Mouse (Mus musculus) CD4-positive, CD25-positive, alpha-beta regulatory T cell, adult 2 months (primary cell): ENCODE results near the gene Slc12a6.

Experiments
- DNase-seq: peaks from one replicate; pipeline ENCODE4 v3.0.0-alpha.2; 2012; ENCODE audit warnings: low read depth, low spot score

Gene Slc12a6

GRCm38 (mm10) chr2:112265448-112266241 is at the start of gene Slc12a6:
Gene Slc12a6 (plus strand): TSS chr2:112265825.
- DNase-seq = peak; percentile 97

- DNase-seq = peak; percentile 65
Observed at GRCm38 (mm10) chr2:112215977-112216376, 49.6 kb upstream of the Slc12a6 start.

GRCm38 (mm10) chr2:112217614-112218013 is 48.0 kb upstream of the Slc12a6 start:
- no peak for DNase-seq

- DNase-seq = no peak
Observed at GRCm38 (mm10) chr2:112220880-112221279, 44.7 kb upstream of the Slc12a6 start.

GRCm38 (mm10) chr2:112222607-112223006 is 43.0 kb upstream of the Slc12a6 start:
- DNase-seq = peak; percentile 29

GRCm38 (mm10) chr2:112224356-112224755 is 41.3 kb upstream of the Slc12a6 start:
- DNase-seq = no peak

- no peak for DNase-seq
Observed at GRCm38 (mm10) chr2:112232623-112233022, 33.0 kb upstream of the Slc12a6 start.

GRCm38 (mm10) chr2:112236620-112237019 is 29.0 kb upstream of the Slc12a6 start:
- no peak for DNase-seq

GRCm38 (mm10) chr2:112238006-112238405 is 27.6 kb upstream of the Slc12a6 start:
- peak; percentile 20 for DNase-seq

GRCm38 (mm10) chr2:112239212-112239934 is 26.3 kb upstream of the Slc12a6 start, which contains the start of gene Lpcat4:
Gene Lpcat4 (plus strand): TSS chr2:112239468.
- peak; percentile 90 for DNase-seq

GRCm38 (mm10) chr2:112239935-112240721 is 25.5 kb upstream of the Slc12a6 start:
- peak; percentile 66 for DNase-seq

- DNase-seq = no peak
Observed at GRCm38 (mm10) chr2:112241787-112242186, 23.8 kb upstream of the Slc12a6 start.

- DNase-seq = no peak
Observed at GRCm38 (mm10) chr2:112245307-112245706, 20.3 kb upstream of the Slc12a6 start.

- DNase-seq = no peak
Observed at GRCm38 (mm10) chr2:112246193-112246592, 19.4 kb upstream of the Slc12a6 start.

GRCm38 (mm10) chr2:112247323-112247722 is 18.3 kb upstream of the Slc12a6 start:
- DNase-seq = no peak

GRCm38 (mm10) chr2:112249780-112250453 is 15.7 kb upstream of the Slc12a6 start:
- DNase-seq = no peak

- DNase-seq = no peak
Observed at GRCm38 (mm10) chr2:112254675-112255515, 10.7 kb upstream of the Slc12a6 start.

- peak; percentile 66 for DNase-seq
Observed at GRCm38 (mm10) chr2:112259241-112259962, 6.2 kb upstream of the Slc12a6 start, which contains the start of gene Nutm1. Gene Nutm1 (minus strand): TSS chr2:112259291.
